Mouse (Mus musculus) neural tube, embryonic 11.5 days (tissue): ENCODE data around the gene Abca9. TPM values are rescaled to one million over a fixed set of nuclear protein-coding genes. Genes with fewer than 3 reads are reported as not detected.

ENCODE experiments used
- ATAC-seq: fragments of 200-750 bp; cut with Nextera tagmentation; 2 replicates; pipeline ENCODE4 v1.8.0; 2017; ENCODE audit warnings: moderate number of reproducible peaks, mild to moderate bottlenecking, moderate TSS enrichment, moderate library complexity; ENCODE audit not compliant: insufficient read depth, low FRiP score, low TSS enrichment
- DNase-seq: peaks from one replicate; pipeline ENCODE4 v3.0.0-alpha.2; 2015; ENCODE audit warnings: low spot score
- H3K27ac ChIP-seq: fragments of 300-500 bp; sonication (generic); 2 replicates; pipeline ENCODE4 v1.5.1; 2014; ENCODE audit warnings: low read depth, mild to moderate bottlenecking, low read length
- H3K27me3 ChIP-seq: fragments of 300-500 bp; sonication (generic); 2 replicates; pipeline ENCODE4 v1.6.1; 2014; ENCODE audit warnings: mild to moderate bottlenecking, low read length, mixed read lengths; ENCODE audit not compliant: control insufficient read depth, insufficient read depth
- H3K36me3 ChIP-seq: fragments of 300-500 bp; sonication (generic); 2 replicates; pipeline ENCODE4 v1.6.1; 2014; ENCODE audit warnings: mild to moderate bottlenecking, low read length, moderate library complexity, mixed read lengths; ENCODE audit not compliant: control insufficient read depth, insufficient read depth
- H3K4me1 ChIP-seq: fragments of 300-500 bp; sonication (generic); 2 replicates; pipeline ENCODE4 v1.6.1; 2014; ENCODE audit warnings: low read length, mixed read lengths; ENCODE audit not compliant: control insufficient read depth, insufficient read depth
- H3K4me2 ChIP-seq: fragments of 300-500 bp; sonication (generic); 2 replicates; pipeline ENCODE4 v1.6.1; 2014; ENCODE audit warnings: low read depth, mild to moderate bottlenecking, moderate library complexity
- H3K4me3 ChIP-seq: fragments of 300-500 bp; sonication (generic); 2 replicates; pipeline ENCODE4 v1.5.1; 2014; ENCODE audit warnings: low read depth, low read length
- H3K9ac ChIP-seq: fragments of 300-500 bp; sonication (generic); 2 replicates; pipeline ENCODE4 v1.6.1; 2014; ENCODE audit warnings: mild to moderate bottlenecking, low read length
- H3K9me3 ChIP-seq: fragments of 300-500 bp; sonication (generic); 2 replicates; pipeline ENCODE4 v1.6.1; 2016; ENCODE audit warnings: low read length; ENCODE audit not compliant: control insufficient read depth
- WGBS: fragments of 180-500 bp; shearing (Covaris S2); extraction: QIAGEN DNeasy Blood & Tissue Kit; methylation state at CpG from one replicate; pipeline ENCODE4 v1.1.7; 2014; 5-methylcytosine and 5-hydroxymethylcytosine counted together
- polyA plus RNA-seq: library from polyadenylated mRNA; unstranded; fragments of >200 nt; fragmentation: Nextera tagmentation; extraction: Ambion mirVana; gene quantifications from 2 replicates; pipeline ENCODE4 v1.2.1, GENCODE M21; 2014

Gene Abca9
- polyA plus RNA-seq: 3.5 and 5.0 TPM in 2 replicates

DNA sequence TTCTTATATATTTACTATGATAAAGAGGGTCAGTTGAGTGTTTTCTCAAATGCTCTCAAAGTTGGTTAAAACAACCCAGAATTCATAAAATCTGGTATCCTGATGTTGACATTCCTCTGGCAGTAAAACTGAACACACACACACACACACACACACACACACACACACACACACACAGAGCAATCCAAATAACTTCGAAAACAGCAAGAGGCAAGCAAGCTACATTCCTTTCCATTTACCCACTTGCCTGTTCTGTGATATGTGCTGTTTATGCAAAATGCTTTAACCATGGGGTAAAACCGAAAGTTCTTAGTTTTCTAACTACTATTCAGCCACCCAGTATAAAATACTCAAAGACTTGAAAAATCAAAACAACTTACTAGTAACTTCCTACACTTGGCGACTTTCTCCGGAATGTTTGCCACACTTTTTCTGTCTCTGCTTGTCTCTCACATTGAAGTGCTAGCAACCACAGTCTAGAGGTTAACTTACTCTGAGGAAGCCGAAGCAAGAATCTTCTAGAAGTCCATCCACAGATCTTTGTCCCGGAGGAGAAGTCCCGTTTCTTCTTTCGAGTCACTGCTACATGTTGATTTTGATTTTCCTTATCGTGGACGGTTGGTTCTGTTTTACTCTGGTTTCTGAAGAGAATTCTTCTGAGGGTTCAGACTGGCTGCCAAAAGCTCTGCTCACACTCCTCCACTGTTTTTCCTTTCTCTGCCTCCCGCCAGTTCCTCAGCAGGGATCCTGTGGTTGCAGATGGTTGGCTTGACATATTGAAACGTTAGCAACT, at the start of gene Abca9:
Gene Abca9 (minus strand): TSS at position 738 of the 793 bp plus-strand sequence.
- H3K9me3 ChIP-seq: no peaks in the 10 kb centered on the region
- no peaks in the 10 kb centered on the region for H3K4me1 ChIP-seq
- ATAC-seq: no peak
- H3K27ac ChIP-seq: no peak within 1 kb of the TSS
- H3K4me3 ChIP-seq: no peak within 1 kb of the TSS
- no peaks in the 10 kb centered on the region for H3K36me3 ChIP-seq
- peak; percentile 38 for DNase-seq
- H3K9ac ChIP-seq: no peak within 1 kb of the TSS
- H3K4me2 ChIP-seq: no peak within 1 kb of the TSS
- WGBS: 58% methylated on average over 12 of the region's 12 CpGs
- no peaks in the 10 kb centered on the region for H3K27me3 ChIP-seq

DNA sequence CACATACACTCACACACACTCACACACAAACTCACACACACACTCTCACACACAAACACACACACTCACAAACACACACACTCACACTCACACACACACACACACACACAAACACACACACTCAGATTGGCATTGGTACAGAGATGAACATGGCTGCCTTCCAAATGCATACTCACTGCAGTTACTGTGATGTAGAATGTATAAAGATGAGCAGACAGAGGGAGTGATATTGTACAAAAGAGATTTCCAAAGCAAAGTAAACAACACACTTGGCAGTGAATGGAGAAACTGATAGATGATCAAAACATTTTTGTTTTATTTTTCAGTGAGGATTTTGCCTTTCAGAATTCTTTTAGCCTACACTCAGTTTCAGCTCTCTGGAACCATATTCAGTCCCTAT, 49.1 kb upstream of the Abca9 start:
- H3K9me3 ChIP-seq: no peaks in the 10 kb centered on the region
- H3K4me1 ChIP-seq: no peaks in the 10 kb centered on the region
- H3K36me3 ChIP-seq: no peaks in the 10 kb centered on the region
- ATAC-seq: no peak
- H3K27ac ChIP-seq: no peak overlapping the region
- H3K4me3 ChIP-seq: no peak overlapping the region
- no peak for DNase-seq
- no peak overlapping the region for H3K4me2 ChIP-seq
- H3K9ac ChIP-seq: no peak overlapping the region
- H3K27me3 ChIP-seq: no peaks in the 10 kb centered on the region

DNA sequence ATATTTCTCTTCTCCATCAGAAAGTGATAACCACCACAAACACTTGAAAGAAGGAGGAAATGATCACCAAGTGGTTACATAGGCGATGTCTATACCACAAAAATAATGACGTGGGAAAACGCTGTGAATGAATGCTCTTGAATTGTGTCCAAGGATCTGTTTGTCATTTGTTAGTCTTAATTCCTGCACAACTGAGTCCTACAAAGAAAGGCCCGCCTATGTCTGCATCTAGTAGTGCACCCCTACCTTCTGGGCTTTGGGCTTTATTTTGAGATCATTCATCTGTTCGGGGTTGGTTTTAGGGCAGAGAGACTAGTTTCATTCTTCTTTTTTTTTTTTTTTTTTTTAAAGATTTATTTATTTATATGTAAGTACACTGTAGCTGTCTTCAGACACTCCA, 35.9 kb upstream of the Abca9 start:
- Histone ChIP-seq H3K9ac (no peak overlapping the region), H3K27ac (no peak overlapping the region), H3K4me2 (no peak overlapping the region), H3K36me3 (no peaks in the 10 kb centered on the region), H3K9me3 (no peaks in the 10 kb centered on the region), H3K27me3 (no peaks in the 10 kb centered on the region), H3K4me1 (no peaks in the 10 kb centered on the region), H3K4me3 (no peak overlapping the region)
- DNase-seq (no peak), ATAC-seq (no peak)
- WGBS: 88% methylated on average over 5 of the region's 5 CpGs

DNA sequence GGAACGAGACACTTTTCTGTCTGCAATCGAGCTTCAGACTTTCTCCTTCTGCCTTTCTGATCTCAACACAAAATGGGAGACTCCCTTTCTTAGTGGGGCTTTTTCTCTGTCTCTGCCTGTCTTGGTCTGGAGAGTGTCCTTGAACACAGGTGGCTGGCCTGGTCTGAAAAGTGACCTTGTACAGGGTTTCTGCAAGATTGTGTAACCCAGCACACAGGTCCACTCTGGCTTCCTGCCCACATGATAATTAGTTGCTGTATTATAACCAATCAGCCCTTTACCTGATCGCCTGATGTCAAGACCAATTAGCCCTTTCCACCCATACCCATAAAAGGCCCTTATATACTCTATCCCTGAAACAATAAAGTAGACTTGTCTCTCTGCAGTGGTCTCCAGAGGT, 30.9 kb upstream of the Abca9 start:
- 82% methylated on average over 3 of the region's 3 CpGs for WGBS
- DNase-seq (no peak), ATAC-seq (no peak)
- Histone ChIP-seq H3K4me1 (no peaks in the 10 kb centered on the region), H3K27me3 (no peaks in the 10 kb centered on the region), H3K27ac (no peak overlapping the region), H3K4me2 (no peak overlapping the region), H3K9ac (no peak overlapping the region), H3K36me3 (no peaks in the 10 kb centered on the region), H3K9me3 (no peaks in the 10 kb centered on the region), H3K4me3 (no peak overlapping the region)

DNA sequence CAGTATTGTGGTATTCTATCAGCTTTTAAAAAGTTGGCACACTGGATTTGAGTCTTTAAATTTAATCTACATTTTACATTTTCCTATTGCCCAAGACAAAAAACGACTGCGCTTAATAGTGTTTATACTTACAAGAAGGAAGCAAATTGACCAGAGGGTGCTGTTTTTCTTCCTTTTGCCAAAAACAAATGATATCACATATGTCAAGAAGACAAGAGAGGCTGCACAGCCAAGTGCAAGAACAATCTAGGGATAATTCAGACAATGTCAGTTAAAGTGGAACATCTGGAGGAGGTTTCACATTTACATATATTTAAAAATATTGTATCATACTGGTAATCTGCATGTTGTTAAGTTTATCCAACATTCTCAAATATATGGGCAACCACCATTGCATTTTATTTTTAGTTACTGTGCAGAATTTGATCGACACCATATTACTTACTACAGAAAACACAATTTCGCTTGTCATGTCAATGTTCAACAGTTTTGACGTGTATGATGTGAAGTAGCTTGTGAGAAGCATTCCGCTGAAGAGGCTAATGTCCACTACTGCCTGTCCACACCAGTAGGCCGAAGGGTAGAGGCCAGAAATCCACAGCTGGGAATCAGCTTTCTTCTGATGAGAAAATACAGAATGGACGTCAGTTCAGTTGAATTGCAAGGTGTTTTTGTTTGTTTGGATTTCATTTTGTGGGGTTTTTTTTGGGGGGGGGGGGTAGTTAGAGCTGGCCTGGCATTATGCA, 28.7 kb upstream of the Abca9 start:
- ATAC-seq: no peak
- Histone ChIP-seq H3K4me3 (no peak overlapping the region), H3K36me3 (no peaks in the 10 kb centered on the region), H3K27ac (no peak overlapping the region), H3K4me2 (no peak overlapping the region), H3K9me3 (no peaks in the 10 kb centered on the region), H3K4me1 (no peaks in the 10 kb centered on the region), H3K9ac (no peak overlapping the region), H3K27me3 (no peaks in the 10 kb centered on the region)
- no peak for DNase-seq
- 87% methylated on average over 8 of the region's 8 CpGs for WGBS

DNA sequence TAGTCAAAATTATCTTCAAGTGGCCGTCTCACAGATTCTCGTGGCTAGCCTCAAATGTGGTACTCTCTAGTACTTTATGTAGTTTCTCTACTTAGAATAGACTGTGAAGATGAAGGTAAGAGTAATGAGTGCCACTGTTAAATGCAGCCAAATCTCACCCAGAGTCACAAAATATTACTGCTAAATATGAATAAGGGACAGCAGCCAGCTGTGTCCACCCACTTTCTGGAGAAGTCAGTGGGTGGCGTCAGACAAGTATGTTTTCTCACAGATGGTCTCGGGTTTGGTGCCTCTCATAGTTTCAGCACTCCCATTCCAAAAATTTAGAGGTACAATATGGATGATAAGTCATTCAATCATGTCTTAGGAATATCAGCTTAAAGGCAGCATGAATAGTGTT, 27.3 kb upstream of the Abca9 start:
- H3K27me3 ChIP-seq: no peaks in the 10 kb centered on the region
- no peaks in the 10 kb centered on the region for H3K4me1 ChIP-seq
- ATAC-seq (no peak), DNase-seq (no peak)
- H3K36me3 ChIP-seq: no peaks in the 10 kb centered on the region
- H3K4me3 ChIP-seq: no peak overlapping the region
- H3K4me2 ChIP-seq: no peak overlapping the region
- no peak overlapping the region for H3K9ac ChIP-seq
- no peak overlapping the region for H3K27ac ChIP-seq
- WGBS: 86% methylated on average over 4 of the region's 4 CpGs
- no peaks in the 10 kb centered on the region for H3K9me3 ChIP-seq

DNA sequence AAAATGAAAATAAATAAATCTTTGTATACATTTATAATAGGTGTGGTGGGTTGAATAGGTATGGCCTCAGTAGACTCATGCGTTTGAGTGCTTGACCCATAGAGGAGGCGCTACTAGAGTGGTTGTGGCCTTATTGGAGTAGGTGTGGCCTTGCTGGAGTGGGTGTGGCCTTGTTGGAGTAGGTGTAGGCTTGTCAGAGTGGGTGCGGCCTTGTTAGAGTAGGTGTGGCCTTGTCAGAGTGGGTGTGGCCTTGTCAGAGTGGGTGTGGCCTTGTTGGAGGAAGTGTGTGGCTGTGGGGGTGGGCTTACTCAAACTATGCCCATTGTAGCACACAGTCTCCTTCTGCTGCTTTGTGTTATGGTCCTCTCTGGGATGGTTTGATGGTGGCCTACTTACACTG, 3.2 kb upstream of the Abca9 start:
- WGBS: 93% methylated on average over 3 of the region's 3 CpGs
- no peak for ATAC-seq

DNA sequence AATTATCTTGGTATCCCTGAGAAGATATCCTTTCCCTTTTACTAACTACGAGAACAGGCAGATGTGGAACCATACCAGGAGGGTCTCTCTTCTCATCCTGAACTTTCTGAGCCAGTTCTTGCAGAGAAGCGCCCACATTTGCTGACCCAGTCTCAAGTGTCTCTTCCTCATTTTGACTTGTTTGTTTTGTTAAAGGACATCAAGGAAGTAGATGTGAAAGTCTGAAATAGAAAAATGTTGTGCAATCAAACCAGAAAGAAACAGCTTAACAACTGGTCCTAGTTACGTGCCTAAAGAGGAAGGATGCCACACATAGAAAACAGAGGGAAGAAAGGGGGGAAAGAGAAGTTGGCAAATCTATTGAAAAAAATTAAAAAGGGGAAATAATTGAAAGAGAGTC, 2.2 kb downstream of the Abca9 start:
- H3K9ac ChIP-seq: no peak overlapping the region
- WGBS: 36% methylated on average over 3 of the region's 3 CpGs
- H3K27ac ChIP-seq: no peak overlapping the region

More for the DNA sequence above, 3.2 kb upstream of the Abca9 start:
- Histone ChIP-seq H3K27me3 (no peaks in the 10 kb centered on the region), H3K27ac (no peak overlapping the region), H3K4me3 (no peak overlapping the region), H3K9ac (no peak overlapping the region), H3K9me3 (no peaks in the 10 kb centered on the region), H3K4me1 (no peaks in the 10 kb centered on the region), H3K36me3 (no peaks in the 10 kb centered on the region), H3K4me2 (no peak overlapping the region)
- no peak for DNase-seq

DNA sequence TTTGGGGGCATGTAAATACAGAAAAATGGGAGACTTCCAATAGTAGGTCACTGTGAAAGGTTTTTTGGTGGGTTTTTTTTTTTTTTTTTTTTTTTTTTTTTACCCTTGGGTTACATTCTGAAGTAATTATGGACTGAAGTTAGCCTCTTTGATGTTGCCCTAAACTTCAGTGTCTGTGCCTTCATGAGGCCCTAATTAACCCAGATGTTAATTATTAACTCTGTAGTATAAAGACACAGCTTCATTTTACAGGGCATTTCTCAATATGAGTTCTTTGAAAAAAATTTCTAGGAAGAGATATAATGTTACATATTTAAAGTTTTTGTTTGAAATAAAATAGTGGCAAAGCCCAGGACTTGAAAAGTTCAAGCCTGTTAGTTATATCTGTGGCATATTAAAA, 2.6 kb downstream of the Abca9 start:
- H3K27me3 ChIP-seq: no peaks in the 10 kb centered on the region
- no peak overlapping the region for H3K27ac ChIP-seq
- H3K9me3 ChIP-seq: no peaks in the 10 kb centered on the region
- H3K4me2 ChIP-seq: no peak overlapping the region
- H3K4me3 ChIP-seq: no peak overlapping the region
- no peaks in the 10 kb centered on the region for H3K4me1 ChIP-seq
- ATAC-seq (no peak), DNase-seq (no peak)
- no peaks in the 10 kb centered on the region for H3K36me3 ChIP-seq
- H3K9ac ChIP-seq: no peak overlapping the region

More for the DNA sequence above, 2.2 kb downstream of the Abca9 start:
- Histone ChIP-seq H3K4me2 (no peak overlapping the region), H3K36me3 (no peaks in the 10 kb centered on the region), H3K4me3 (no peak overlapping the region), H3K27me3 (no peaks in the 10 kb centered on the region), H3K9me3 (no peaks in the 10 kb centered on the region), H3K4me1 (no peaks in the 10 kb centered on the region)
- no peak for ATAC-seq
- no peak for DNase-seq
